Mouse (Mus musculus): ENCODE data around the gene Zdhhc12. TPM values are rescaled to one million over a fixed set of nuclear protein-coding genes. Genes with fewer than 3 reads are reported as not detected.
"Not testable (repeated sequence)": the region's sequence is repeated elsewhere in the genome, so short reads cannot be mapped to it uniquely, and the experiment has no call there.

The Zdhhc12 gene
- total RNA-seq, 4 experiments from 2014 or later, result 7.3 to 14.0 (median 10.4) TPM

DNA sequence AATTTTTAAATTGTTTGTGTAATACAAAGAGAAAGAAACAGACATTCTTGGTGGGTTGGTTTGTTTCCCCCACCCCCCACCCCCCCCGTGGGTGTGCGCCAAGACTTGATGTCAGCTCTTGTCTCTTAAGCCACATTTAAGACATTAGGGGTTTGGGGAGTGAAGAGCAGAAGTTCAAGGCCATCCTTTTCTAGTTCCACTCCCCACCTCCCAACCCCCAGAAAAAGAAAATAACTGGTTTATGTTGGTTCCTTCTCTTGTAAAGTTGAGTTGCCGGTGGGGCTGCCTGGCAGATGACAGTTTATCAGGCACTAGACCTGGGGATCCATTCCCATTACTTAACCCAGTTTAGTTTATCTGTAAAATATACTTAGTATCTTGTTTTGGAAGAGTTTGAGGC, 29.1 kb downstream of the Zdhhc12 start:
- DNase-seq (ENCODE audit: low spot score in 2 of 2), result no peak

DNA sequence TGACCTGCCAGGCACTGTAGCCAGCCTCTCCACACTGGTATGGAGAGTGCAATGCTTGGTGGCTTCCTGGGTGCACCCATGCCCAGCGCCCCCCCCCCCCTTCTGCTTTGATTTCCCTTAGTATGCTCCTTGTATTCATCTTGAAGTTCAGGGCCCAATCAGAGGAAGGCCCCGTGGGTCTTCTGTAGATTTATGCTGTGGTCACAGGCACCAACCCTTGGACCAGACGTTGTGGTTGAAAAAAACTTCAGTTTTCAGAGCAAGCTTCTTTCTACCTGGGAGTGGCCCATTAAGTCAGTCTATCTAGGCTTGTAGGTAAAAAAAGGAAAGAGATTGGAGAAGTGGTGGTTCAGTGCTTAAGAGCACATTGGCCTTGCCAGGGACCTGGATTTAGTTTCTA, 29.7 kb downstream of the Zdhhc12 start:
- DNase-seq (ENCODE audit: low spot score in 2 of 2), result no peak

DNA sequence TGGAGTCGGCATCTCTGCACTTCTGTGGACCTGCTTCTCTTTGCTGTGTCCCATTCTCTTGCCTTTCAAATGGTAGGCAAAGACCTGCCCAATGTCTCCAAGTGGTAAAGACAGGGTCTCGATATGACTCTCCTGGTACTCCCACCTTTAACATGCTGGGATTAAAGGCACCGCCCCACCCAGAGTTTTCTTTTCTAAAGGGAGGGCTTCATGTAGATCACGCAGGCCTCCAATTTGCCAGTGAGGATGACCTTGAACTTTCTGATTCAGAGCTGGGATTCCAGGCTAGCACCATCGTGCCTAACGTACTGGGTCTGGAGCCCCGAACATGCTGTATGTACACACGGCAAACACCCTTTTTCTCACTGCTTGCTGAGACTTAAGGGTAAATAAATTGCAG, 30.2 kb downstream of the Zdhhc12 start:
- no peak for DNase-seq (ENCODE audit: low spot score in 2 of 2)

DNA sequence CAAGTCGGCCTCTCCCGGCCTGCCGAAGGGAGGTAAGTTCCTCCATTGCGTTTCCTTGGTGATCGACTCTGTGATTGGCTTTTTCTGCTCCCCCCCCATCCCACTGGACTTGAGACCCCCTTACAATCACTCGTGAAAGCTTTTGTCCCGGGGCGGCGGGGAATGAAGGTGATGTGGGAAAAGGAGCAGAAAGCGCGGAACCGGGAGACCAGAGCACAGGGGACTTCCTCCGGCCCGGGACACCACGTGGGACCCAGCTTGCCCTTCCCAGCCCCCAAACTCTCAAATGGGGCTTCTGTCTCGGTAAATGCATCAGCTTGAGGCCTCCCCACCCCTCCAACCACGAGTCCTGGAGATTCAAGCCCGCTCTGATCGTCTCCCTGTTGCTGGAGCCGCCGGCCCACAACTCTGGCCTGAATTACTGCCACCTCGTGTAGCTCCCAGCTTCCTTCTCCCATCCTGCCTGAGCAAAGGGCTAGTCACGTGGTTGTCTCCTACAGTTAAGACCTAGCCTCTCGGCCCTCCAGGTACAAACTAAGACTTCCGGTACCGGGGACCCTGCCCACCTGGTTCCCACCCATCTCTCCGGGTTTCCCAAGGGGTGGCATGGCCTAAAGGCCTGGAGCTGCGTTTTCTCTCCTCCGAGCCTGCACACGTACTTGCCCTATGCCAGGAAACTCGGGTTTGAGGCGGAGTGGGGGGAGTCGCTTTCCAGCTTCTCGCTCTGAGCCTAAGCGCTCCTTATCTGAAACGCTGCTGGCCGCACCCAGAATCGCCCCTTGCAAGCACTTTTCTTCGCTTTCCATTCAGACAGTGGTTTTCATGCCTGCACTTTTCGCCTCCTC, 31.0 kb downstream of the Zdhhc12 start:
- DNase-seq (ENCODE audit: low spot score in 2 of 2), result no peak

GRCm38 (mm10) chr2:30061215-30062166, 32.0 kb downstream of the Zdhhc12 start:
- no peak for DNase-seq (ENCODE audit: low spot score in 2 of 2)

- DNase-seq (ENCODE audit: low spot score in 2 of 2), result no peak
Observed at GRCm38 (mm10) chr2:30058418-30058817, 35.0 kb downstream of the Zdhhc12 start.

DNA sequence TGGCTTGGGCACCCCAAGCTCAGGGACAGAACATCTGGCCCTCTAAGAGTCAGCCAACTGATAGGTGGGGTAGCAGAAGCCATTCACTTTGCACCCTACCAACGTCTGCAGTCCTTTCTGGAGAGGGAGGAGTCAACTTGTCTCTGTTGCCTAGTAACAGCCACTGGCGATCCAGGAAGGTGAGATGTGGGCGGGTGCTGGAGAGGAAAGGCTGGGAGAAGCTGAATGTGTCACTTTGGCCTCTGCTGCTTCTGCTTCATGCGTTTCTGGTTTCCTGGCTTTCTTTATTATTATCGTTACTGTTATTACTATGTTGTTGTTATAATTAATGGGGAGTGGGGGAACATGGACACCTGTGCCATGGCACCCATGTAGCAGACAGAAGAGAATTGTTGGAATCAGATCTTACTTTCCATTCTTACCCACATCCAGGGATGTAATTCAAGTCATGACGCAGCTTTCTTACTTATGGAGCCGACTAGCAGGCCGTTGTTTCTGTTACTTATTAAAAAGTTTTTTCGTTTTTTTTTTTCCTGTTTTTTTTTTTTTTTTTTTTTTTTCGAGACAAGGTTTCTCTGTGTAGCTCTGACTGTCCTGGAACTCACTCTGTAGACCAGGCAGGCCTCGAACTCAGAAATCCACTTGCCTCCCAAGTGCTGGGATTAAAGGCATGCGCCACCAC, 36.1 kb downstream of the Zdhhc12 start, which contains the start of gene Set:
TSS of gene Set (plus strand) at position 156 of the 682 bp plus-strand sequence.
- DNase-seq (ENCODE audit: low spot score in 2 of 2), result no peak

DNA sequence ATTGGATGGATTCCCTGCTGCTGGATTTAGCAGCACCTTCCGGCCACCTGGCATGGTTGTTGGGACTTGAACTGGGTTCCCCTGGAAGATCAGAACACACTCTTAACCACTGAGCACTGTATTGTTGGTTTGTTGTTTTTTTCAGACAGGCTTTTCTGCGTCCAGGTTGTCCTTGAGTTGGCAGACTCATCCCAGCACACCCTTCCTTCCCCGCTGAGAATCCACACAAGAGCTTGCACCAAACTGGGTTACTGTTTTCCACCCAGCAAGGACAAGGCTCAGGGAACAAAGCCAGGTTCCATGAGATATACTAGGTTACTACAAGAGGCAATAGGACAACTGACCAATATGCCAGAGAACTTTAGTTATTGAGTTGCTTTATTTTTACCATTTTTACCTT, 36.7 kb downstream of the Zdhhc12 start:
- DNase-seq (ENCODE audit: low spot score in 2 of 2), result no peak

GRCm38 (mm10) chr2:30055310-30055709, 38.1 kb downstream of the Zdhhc12 start:
- DNase-seq (ENCODE audit: low spot score in 2 of 2), result not testable (repeated sequence)

- no peak for DNase-seq (ENCODE audit: low spot score in 2 of 2)
Observed at GRCm38 (mm10) chr2:30051992-30052761, 41.3 kb downstream of the Zdhhc12 start.

- DNase-seq (ENCODE audit: low spot score in 2 of 2), result no peak
Observed at GRCm38 (mm10) chr2:30049831-30050230, 43.6 kb downstream of the Zdhhc12 start.

GRCm38 (mm10) chr2:30048699-30049388, 44.6 kb downstream of the Zdhhc12 start, which contains the start of gene Wdr34:
TSS of gene Wdr34 (minus strand) at chr2:30048881.
- DNase-seq (ENCODE audit: low spot score in 2 of 2), result peak; percentile 93 to 97

- no peak for DNase-seq (ENCODE audit: low spot score in 2 of 2)
Observed at GRCm38 (mm10) chr2:30048101-30048501, 45.3 kb downstream of the Zdhhc12 start.

GRCm38 (mm10) chr2:30047127-30047526, 46.3 kb downstream of the Zdhhc12 start:
- DNase-seq (ENCODE audit: low spot score in 2 of 2), result no peak

DNA sequence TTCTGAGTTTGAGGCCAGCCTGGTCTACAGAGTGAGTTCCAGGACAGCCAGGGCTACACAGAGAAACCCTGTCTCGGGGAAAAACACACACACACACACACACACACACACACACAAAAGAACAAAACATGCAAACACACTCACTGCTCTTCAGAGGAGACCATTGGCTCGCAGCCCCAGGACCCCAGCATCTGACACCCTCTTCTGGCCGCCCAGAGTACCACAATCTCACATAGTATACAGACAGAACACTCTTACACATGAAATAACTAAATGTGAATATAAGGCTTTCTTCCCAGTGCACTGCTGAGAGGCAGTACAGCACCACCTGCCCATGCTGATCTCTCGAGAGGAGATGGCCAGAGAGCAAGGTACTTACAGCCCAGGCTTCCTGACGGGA, 48.9 kb downstream of the Zdhhc12 start:
- no peak for DNase-seq (ENCODE audit: low spot score in 2 of 2)

DNA sequence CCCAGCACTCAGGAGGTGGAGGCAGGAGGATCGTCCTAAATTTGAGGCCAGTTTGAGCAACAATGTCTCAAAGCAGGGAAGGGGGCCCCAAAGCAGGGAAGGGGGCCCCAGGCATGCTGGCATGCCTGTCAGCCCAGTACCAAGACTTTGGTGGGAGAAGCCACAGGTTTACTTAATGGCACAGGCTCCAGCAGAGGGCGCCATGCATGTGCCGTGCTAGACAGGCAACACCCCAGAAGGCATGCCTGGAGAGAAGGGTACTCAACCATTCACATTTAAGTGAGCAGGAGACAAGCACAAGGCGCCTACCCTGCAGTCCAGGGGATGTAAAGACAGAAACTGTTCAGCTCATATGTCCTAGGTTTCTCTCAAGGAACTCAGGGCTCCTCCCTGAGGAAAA, 51.0 kb downstream of the Zdhhc12 start:
- peak in 1 of 2 experiments; percentile 70 for DNase-seq (ENCODE audit: low spot score in 2 of 2)
